Mouse (Mus musculus) natural killer cell, adult 2 months (primary cell): ENCODE results near the gene Ttc39d.
"Not testable (repeated sequence)": the region's sequence is repeated elsewhere in the genome, so short reads cannot be mapped to it uniquely, and the experiment has no call there.

ENCODE experiments used
- DNase-seq, 2 experiments: peaks; one replicate each; pipeline ENCODE4 v3.0.0; 2022; ENCODE audit warnings: low spot score in 2 of 2

The Ttc39d gene

GRCm38 (mm10) chr17:80206671-80207581 is at the start of gene Ttc39d, which contains the start of gene Srsf7:
Gene Ttc39d (plus strand): TSS chr17:80207460.
Gene Srsf7 (minus strand): TSS chr17:80207307.
- DNase-seq: peak; percentile 97 to 98

DNA sequence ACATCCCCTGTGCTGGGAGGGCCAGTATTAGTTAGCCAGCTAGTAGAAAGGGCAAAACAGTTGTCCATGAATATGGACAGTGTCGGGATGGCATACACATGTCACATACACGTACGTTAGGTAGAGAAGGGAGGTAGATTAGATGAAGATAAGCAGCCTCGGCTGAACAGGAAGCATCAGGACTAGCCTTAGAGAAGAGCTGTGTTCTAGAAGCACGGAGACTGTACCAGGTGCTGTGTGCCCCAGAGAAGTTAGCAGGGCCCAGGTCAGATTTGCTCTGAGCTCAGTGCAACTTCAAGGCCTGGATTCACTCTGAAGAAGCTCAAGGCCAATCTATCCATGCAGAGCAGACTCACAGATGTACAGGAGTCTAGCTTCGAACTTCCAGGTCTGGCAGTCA is 49.8 kb upstream of the Ttc39d start:
- DNase-seq: no peak

- DNase-seq: no peak
These were observed 46.8 kb upstream of the Ttc39d start for GRCm38 (mm10) chr17:80160454-80160853.

- DNase-seq: no peak
These were observed 43.3 kb upstream of the Ttc39d start for GRCm38 (mm10) chr17:80163991-80164390.

GRCm38 (mm10) chr17:80165741-80166140 is 41.5 kb upstream of the Ttc39d start:
- no peak for DNase-seq

DNA sequence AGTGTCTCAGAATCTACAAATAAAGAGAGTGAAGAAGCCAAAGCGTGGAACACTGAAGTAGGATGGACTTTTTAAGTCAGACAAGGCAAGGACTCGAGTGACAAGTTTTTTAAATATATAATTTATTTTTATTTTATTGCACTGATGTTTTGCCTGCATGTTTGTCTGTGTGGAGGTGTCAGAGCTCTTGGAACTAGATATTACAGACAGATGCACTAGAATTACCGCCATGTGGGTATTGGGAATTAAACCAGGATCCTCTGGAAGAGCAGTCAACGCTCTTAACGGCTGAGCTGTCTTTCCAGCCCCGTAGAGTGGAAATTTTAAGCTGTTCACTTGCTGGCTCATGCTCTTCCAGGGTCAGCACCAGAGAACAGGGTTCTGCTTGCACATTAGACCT is 40.9 kb upstream of the Ttc39d start:
- no peak for DNase-seq

- DNase-seq: no peak
These were observed 39.8 kb upstream of the Ttc39d start for GRCm38 (mm10) chr17:80167436-80167835.

GRCm38 (mm10) chr17:80167851-80168251 is 39.4 kb upstream of the Ttc39d start:
- DNase-seq: no peak

GRCm38 (mm10) chr17:80168425-80169182 is 38.7 kb upstream of the Ttc39d start:
- DNase-seq: no peak

- DNase-seq: no peak
These were observed 37.5 kb upstream of the Ttc39d start for GRCm38 (mm10) chr17:80169792-80170191.

- no peak for DNase-seq
These were observed 36.3 kb upstream of the Ttc39d start for GRCm38 (mm10) chr17:80170951-80171350.

GRCm38 (mm10) chr17:80171948-80172347 is 35.3 kb upstream of the Ttc39d start:
- no peak for DNase-seq

DNA sequence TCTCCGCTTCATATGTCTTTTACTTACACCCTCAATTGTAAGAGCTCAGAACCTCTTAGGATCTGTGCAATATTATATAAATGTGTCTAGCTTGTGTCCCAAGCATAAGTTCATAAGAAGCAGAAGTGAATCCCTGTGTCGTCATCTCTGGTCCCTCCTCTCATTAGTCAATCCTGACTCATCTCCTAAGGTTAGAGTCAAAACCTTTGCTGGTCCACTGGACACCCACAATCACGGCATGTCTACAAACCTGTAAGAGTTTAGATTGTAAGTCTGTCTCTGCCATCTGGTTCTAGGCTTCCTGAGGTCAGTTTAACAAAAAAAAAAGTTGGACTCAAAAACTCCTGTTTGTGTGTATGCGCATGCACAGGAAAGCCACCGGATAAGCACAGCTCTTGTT is 34.5 kb upstream of the Ttc39d start:
- peak in 1 of 2 experiments; percentile 13 for DNase-seq

DNA sequence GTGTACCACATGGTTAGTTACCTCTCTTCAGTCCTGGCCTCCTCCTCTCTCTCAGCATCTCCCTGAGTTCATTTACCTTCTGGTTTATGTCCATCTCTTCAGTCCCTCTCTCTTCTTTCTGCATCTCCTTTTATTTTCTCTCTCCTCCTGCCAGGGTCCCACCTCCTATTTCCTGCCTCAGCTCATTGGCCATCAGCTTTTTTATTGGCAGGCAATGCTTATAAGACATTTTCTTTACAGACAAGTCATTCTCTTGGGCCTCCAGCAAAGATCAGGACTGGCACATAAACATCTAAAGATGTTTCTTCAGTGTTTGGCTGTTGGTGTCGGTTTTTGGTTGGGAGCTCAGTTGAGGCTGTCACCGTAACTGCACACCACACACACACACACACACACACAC is 33.6 kb upstream of the Ttc39d start:
- DNase-seq: no peak

- DNase-seq: peak; percentile 31 to 51
These were observed 33.1 kb upstream of the Ttc39d start for GRCm38 (mm10) chr17:80174146-80174545.

DNA sequence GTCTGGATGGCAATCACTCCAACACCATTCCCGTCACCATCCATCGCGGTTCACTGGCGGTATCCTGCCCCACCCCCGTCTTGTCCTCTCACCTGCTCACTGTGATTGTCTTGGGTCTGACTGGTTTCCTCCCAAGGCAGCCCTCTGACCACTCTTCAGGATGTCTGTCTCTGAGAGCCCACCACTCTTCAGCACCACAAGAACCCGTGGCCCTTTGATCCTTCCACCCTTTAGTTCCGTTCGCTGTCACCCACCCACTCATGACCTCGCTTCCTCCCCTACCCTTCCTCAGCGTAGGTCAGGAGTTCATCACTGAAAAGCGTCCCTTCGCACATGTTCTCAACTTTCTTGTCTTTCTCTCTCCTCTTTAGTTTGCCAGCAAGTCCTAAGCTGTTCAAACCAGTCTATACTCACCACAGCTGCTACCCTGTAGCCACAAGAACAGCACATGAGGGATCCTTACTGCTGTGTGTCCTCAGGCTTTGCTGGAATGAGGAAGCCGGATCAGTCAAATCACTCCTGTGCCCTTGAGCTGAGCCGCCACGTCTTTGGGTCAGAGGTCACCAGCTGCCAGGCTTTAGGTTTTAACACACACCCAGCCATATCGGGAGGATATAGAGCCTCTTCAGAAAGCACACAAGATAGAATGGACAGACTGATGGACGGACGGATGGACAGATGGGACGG is 32.4 kb upstream of the Ttc39d start:
- DNase-seq: peak; percentile 22 to 29

GRCm38 (mm10) chr17:80175386-80175739 is 31.9 kb upstream of the Ttc39d start:
- DNase-seq: peak in 1 of 2 experiments; percentile 20

GRCm38 (mm10) chr17:80175966-80176365 is 31.3 kb upstream of the Ttc39d start:
- DNase-seq: no peak

GRCm38 (mm10) chr17:80178846-80179245 is 28.4 kb upstream of the Ttc39d start:
- not testable (repeated sequence) for DNase-seq

DNA sequence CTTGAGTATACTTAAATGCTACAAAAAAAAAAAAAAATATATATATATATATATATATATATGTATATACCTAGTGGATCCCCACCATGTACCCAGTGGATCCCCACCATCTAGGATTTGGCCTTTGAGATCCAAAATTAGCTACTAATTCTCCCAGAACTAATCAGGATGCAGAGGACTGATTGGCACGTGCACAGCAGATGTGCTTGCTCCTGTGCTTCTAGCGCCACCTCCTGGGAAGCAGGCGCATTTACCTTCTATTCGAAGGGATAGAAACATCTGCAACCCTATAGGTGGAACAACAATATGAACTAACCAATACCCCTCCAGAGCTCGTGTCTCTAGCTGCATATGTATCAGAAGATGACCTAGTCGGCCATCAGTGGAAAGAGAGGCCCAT is 27.3 kb upstream of the Ttc39d start:
- DNase-seq: peak; percentile 61 to 72

DNA sequence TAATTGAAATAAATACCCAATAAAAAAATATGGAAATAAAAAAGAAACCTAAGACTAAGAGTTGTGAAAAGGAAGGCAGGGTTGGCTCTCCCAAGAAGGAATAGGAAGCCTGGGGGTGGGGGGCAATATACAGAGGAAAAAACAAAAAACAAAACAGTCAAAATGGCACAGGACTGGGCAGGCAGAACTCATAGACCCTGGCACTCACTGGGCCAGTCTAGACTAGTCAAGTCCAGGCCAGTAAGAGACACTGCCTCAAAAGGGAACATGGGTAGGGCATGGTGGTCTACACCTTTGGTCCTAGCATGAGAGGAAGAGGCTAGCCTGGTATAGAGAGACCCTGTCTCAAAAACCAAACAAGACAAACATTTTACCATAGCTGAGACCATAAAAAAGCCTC is 26.8 kb upstream of the Ttc39d start:
- no peak for DNase-seq

DNA sequence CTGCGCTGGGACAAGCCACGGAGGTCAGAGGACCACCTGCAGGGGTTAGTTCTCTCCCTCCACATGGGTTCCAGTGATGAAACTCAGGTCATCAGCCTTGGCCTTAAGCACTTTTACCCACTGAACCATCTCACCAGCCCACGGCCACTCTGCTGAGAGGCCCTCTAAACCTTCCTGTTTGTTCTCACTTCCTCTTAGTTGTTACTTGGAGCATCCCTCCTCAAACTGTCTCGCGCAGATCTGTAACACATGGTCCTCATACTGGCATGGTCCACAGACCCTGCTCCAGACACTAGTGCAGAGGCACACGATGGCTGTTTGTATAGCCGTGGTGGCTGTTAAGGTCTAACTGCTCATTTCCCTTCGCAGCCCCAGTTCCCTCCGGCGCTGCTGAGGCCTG is 23.6 kb upstream of the Ttc39d start:
- no peak for DNase-seq
